Mouse (Mus musculus) liver, adult 2 months (tissue): Measurements from ENCODE around the gene Cuedc2. TPM values are rescaled to one million over a fixed set of nuclear protein-coding genes. Genes with fewer than 3 reads are reported as not detected.

ENCODE experiments used
- DNase-seq: peaks from one replicate; pipeline ENCODE4 v3.0.0-alpha.2; 2011; ENCODE audit warnings: low read depth, low spot score; ENCODE audit errors: extremely low read depth
- H3K27ac ChIP-seq: fragments of 200-500 bp; replicated peaks from 2 replicates; pipeline ENCODE4 v1.5.1; 2012; ENCODE audit warnings: low read depth, mild to moderate bottlenecking, control low read depth, inconsistent platforms, low read length; ENCODE audit not compliant: insufficient read depth
- H3K27me3 ChIP-seq: fragments of 200-500 bp; 2 replicates; pipeline ENCODE4 v1.6.1; 2012; ENCODE audit warnings: mild to moderate bottlenecking, moderate library complexity, low read length, inconsistent platforms; ENCODE audit not compliant: control insufficient read depth, insufficient read depth
- H3K36me3 ChIP-seq: fragments of 200-500 bp; 2 replicates; pipeline ENCODE4 v1.6.1; 2012; ENCODE audit warnings: low read length, inconsistent platforms; ENCODE audit not compliant: control insufficient read depth, insufficient read depth
- H3K4me1 ChIP-seq: fragments of 200-500 bp; 2 replicates; pipeline ENCODE4 v1.6.1; 2011; ENCODE audit warnings: low read length; ENCODE audit not compliant: control insufficient read depth, insufficient read depth
- H3K4me3 ChIP-seq: fragments of 200-500 bp; 2 replicates; pipeline ENCODE4 v1.5.1; 2011; ENCODE audit warnings: low read depth, mild to moderate bottlenecking, control low read depth, low read length, moderate library complexity; ENCODE audit not compliant: insufficient read depth
- H3K79me2 ChIP-seq: fragments of 200-500 bp; 2 replicates; pipeline ENCODE4 v1.6.1; 2012; ENCODE audit warnings: inconsistent platforms, mild to moderate bottlenecking, low read length, moderate library complexity; ENCODE audit not compliant: control insufficient read depth, insufficient read depth
- H3K9ac ChIP-seq: fragments of 200-500 bp; 2 replicates; pipeline ENCODE4 v1.6.1; 2012; ENCODE audit warnings: low read depth, mild to moderate bottlenecking, control low read depth, inconsistent platforms, low read length
- CTCF ChIP-seq: fragments of 200-500 bp; IDR thresholded peaks from 2 replicates; pipeline ENCODE4 v1.5.1; 2011; ENCODE audit warnings: low read depth, low read length, control low read depth
- POLR2A ChIP-seq: fragments of 200-500 bp; IDR thresholded peaks from 2 replicates; pipeline ENCODE4 v1.6.1; 2011; ENCODE audit warnings: low read length, control low read depth; ENCODE audit not compliant: insufficient read depth; ENCODE audit errors: extremely low read depth
- WGBS: fragments of 180-500 bp; shearing (Covaris S2); methylation state at CpG from one replicate; pipeline ENCODE4 v1.1.7; 2018; 5-methylcytosine and 5-hydroxymethylcytosine counted together
- polyA plus RNA-seq: library from polyadenylated mRNA; depleted of rRNA; stranded (reverse); fragments of >200 nt; gene quantifications from 2 replicates; pipeline ENCODE4 v1.2.3, GENCODE M21; 2012
- total RNA-seq: library from RNA; depleted of rRNA; stranded (reverse); fragments of >200 nt; gene quantifications from 2 replicates; pipeline ENCODE4 v1.2.3, GENCODE M21; 2014

The Cuedc2 gene
- total and polyA plus RNA-seq, 2 experiments: 19.5 to 24.6 TPM

- H3K27me3 ChIP-seq: no peaks in the 10 kb centered on the region
- H3K27ac ChIP-seq: no peak overlapping the region
- H3K4me3 ChIP-seq: peak overlapping the region; percentile 85
- no peak for DNase-seq
- no peaks in the 10 kb centered on the region for H3K79me2 ChIP-seq
- H3K4me1 ChIP-seq: 0 out of 2 replicates have a peak, but pooled peaks cover 2% of the 10 kb centered on the region
- TF ChIP-seq POLR2A: no peak
- no peak for TF ChIP-seq CTCF
- H3K36me3 ChIP-seq: no peaks in the 10 kb centered on the region
- WGBS: 45% methylated on average over 25 of the region's 25 CpGs
- no peak overlapping the region; the same call in 1 of the 2 replicates for H3K9ac ChIP-seq
These were observed 19.1 kb upstream of the Cuedc2 start for GRCm38 (mm10) chr19:46357344-46358280.

- H3K4me1 ChIP-seq: 0 out of 2 replicates have a peak, but pooled peaks cover 2% of the 10 kb centered on the region
- no peaks in the 10 kb centered on the region for H3K36me3 ChIP-seq
- TF ChIP-seq POLR2A: 0 out of 2 replicates have a peak, but pooled peaks have one; percentile 24
- no peak for TF ChIP-seq CTCF
- 1% methylated on average over 29 of the region's 29 CpGs for WGBS
- H3K27ac ChIP-seq: no peak overlapping the region
- H3K4me3 ChIP-seq: peak overlapping the region; percentile 85
- no peaks in the 10 kb centered on the region for H3K79me2 ChIP-seq
- no peaks in the 10 kb centered on the region for H3K27me3 ChIP-seq
- DNase-seq: peak; percentile 83
- peak overlapping the region; percentile 80 for H3K9ac ChIP-seq
These were observed 18.2 kb upstream of the Cuedc2 start for GRCm38 (mm10) chr19:46356701-46357138.

- 72% methylated on average over 10 of the region's 10 CpGs for WGBS
- Histone ChIP-seq H3K27ac (no peak within 1 kb of the TSS), H3K9ac (peak within 1 kb of the TSS; percentile 80), H3K79me2 (no peaks in the 10 kb centered on the region), H3K4me1 (peaks cover 4% of the 10 kb centered on the region; the same call in 1 of the 2 replicates), H3K4me3 (peak within 1 kb of the TSS; percentile 74), H3K36me3 (no peaks in the 10 kb centered on the region), H3K27me3 (no peaks in the 10 kb centered on the region)
- TF ChIP-seq POLR2A (no peak), CTCF (no peak)
- no peak for DNase-seq
These were observed 11.8 kb upstream of the Cuedc2 start, which contains the start of gene 2310034G01Rik for GRCm38 (mm10) chr19:46350168-46350932. Gene 2310034G01Rik, minus strand, starts transcription at chr19:46350302.

- Histone ChIP-seq H3K4me3 (no peak overlapping the region), H3K9ac (no peak overlapping the region), H3K27ac (no peak overlapping the region), H3K27me3 (no peaks in the 10 kb centered on the region), H3K4me1 (peaks cover 4% of the 10 kb centered on the region; the same call in 1 of the 2 replicates), H3K79me2 (no peaks in the 10 kb centered on the region), H3K36me3 (no peaks in the 10 kb centered on the region)
- no peak for DNase-seq
- 53% methylated on average over 6 of the region's 6 CpGs for WGBS
- no peak for TF ChIP-seq CTCF
- TF ChIP-seq POLR2A: no peak
These were observed 11.0 kb upstream of the Cuedc2 start for GRCm38 (mm10) chr19:46349550-46349949.

GRCm38 (mm10) chr19:46348761-46349458, 10.4 kb upstream of the Cuedc2 start:
- WGBS: under 1% methylated on average over 77 of the region's 78 CpGs
- Histone ChIP-seq H3K27ac (no peak overlapping the region), H3K79me2 (no peaks in the 10 kb centered on the region), H3K4me3 (peak overlapping the region; percentile 74), H3K4me1 (peaks cover 4% of the 10 kb centered on the region; the same call in 1 of the 2 replicates), H3K27me3 (no peaks in the 10 kb centered on the region), H3K9ac (peak overlapping the region; percentile 80), H3K36me3 (no peaks in the 10 kb centered on the region)
- no peak for DNase-seq
- TF ChIP-seq CTCF (no peak), POLR2A (no peak)
